Mouse (Mus musculus): ENCODE results near the gene Olfr111.
"Not testable (repeated sequence)": the region's sequence is repeated elsewhere in the genome, so short reads cannot be mapped to it uniquely, and the experiment has no call there.

Olfr111 gene

DNA sequence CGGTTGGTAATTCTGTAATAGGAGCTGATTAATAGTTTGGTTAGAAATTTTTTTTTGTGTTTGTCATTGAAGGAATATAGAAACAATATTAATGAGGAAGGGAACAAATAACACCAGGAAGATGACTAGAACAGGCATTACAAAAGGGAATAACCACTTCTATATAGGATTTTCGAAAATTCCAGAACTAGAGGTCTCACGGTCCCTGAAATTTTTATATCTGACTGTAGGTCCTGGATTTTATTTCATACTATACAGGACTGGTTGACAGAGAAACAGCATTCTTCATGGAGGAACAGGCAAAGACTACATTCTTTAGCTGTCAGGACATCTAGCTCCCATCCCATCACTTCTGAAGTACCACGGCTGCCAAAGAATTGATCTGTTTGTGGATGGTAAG is at the start of gene Olfr111:
TSS of gene Olfr111 (plus strand) at position 301 of the 400 bp plus-strand sequence.
- no peak for DNase-seq

DNA sequence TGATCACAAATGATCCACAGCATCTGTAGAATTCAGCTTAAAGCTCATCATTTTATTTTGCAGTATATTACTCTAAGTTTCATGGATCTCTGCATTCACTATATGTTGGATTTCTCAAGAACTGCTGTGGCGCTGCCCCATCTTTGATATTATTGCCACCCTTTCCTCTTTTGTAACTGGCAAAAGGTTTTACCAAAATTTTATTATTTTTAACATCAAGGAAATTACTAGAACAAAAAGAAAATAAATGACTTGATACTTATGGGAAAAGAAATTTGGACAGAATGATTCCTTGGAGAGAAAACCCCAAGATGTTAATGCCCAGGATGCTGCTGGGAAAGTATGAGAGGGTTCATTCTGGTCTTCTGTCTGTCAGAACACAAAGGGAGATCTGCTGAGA is 49.2 kb upstream of the Olfr111 start, which contains the start of gene Olfr109:
TSS of gene Olfr109 (plus strand) at position 301 of the 400 bp plus-strand sequence.
- no peak for DNase-seq

DNA sequence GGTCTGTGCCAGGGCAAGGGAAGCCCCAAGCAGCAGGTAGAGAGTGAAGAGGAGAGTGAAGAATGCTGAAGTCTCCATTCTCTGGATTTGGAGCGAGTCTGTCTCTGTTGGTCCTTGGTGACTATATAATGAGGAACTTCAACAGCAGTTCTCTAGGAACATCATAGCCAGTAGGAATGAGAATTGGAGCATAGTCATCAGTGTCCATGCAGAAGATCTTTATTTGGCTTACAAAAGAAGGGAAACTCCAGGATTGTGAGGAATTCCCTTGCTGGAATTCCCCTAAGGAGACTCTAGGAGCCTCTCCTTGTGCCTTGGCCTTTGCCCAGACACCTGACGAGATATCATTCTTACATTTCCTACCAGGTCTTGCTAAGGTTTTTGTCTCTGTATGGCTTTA is 24.4 kb upstream of the Olfr111 start, which contains the start of gene H2-M2:
TSS of gene H2-M2 (minus strand) at position 101 of the 400 bp plus-strand sequence.
- no peak for DNase-seq

DNA sequence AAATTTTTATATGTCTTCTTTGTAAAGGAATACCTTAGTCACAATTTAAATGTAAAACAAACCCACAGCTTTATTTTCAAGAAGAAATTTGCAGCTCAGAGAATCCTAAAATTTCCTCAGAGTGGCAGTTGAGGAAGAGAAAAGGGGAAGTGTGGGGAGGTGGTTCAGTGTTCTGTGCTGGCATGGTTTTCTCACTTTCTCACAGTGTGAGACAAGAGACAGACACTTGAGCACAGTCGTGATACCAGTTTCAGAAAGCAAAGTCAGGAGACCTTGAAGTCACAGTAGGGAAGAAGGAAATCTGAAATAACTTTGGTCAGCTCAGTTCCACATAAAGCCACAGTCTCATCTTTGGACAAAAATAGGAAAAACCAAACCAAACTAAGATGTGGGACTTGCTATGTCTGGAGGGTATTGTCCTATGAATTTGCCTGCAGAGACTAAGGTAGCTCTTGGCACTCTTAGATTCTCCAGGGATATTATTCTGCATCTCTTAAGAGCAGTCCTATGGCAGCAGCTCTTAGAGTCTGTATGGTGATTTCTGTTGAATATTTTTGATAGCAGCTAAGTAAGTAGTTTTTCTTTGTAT is 15.8 kb upstream of the Olfr111 start, which contains the start of gene Olfr110:
TSS of gene Olfr110 (plus strand) at position 539 of the 589 bp plus-strand sequence.
- no peak for DNase-seq

DNA sequence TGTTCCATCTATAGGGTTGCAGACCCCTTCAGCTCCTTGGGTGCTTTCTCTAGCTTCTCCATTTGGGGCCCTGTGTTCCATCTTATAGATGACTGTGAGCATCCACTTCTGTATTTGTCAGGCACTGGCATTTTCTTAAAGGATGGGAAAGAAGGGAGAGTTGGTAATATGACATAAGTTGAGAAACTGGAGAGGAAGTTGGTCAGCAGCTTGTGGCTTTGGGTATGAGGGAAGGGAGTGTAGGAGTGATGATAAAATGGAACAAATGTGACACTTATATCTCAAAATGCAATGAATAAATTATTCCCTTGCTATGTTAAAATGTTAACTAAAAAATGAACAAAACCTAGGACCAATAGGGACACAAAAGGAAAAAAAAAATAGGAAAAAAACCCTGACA is 16.8 kb downstream of the Olfr111 start:
- DNase-seq, result not testable (repeated sequence)

DNA sequence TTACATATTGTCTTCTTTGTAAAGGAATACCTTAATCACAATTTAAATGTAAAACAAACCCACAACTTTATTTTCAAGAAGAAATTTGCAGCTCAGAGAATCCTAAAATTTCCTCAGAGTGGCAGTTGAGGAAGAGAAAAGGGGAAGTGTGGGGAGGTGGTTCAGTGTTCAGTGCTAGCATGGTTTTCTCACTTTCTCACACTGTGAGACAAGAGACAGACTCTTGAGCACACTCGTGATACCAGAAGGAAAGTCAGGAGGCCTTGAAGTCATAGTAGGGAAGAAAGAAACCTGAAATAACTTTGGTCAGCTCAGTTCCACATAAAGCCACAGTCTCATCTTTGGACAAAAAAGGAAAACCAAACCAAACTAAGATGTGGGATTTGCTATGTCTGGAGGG is 17.6 kb downstream of the Olfr111 start:
- not testable (repeated sequence) for DNase-seq

DNA sequence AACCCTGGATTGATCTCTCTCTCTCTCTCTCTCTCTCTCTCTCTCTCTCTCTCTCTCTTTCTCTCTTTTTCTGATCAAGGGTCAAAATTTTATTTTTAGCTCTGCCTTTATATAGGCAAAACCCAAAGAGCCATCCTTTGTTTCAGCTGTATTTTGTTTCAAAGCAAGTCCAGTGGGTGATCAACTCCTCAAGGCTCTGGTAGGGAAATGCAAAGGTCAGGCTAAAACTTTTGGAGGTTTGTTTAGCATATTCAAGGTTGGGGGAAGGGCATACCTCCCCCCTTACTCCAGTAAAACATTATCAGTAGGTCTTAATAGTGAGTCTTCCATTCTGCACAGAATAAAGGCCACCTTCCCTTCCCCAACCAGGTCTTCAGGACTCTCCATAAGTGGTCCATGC is 27.3 kb downstream of the Olfr111 start:
- no peak for DNase-seq

DNA sequence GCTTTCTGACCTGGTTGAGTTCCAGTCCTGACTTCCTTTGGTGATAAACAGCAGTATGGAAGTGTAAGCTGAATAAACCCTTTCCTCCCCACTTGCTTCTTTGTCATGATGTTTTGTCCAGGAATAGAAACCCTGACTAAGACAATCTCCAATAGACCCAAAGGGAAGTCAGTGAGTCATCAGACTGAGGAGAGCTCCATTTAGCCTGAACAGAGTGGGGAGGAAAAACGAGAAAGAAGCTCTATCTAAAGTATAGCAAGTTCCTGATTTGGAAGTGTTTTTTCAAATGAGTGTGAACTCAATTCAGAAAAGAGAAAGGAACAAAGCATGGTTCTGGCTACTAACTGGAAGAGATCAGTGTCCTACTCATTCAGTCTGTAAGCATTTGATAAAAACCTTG is 30.6 kb downstream of the Olfr111 start:
- not testable (repeated sequence) for DNase-seq

DNA sequence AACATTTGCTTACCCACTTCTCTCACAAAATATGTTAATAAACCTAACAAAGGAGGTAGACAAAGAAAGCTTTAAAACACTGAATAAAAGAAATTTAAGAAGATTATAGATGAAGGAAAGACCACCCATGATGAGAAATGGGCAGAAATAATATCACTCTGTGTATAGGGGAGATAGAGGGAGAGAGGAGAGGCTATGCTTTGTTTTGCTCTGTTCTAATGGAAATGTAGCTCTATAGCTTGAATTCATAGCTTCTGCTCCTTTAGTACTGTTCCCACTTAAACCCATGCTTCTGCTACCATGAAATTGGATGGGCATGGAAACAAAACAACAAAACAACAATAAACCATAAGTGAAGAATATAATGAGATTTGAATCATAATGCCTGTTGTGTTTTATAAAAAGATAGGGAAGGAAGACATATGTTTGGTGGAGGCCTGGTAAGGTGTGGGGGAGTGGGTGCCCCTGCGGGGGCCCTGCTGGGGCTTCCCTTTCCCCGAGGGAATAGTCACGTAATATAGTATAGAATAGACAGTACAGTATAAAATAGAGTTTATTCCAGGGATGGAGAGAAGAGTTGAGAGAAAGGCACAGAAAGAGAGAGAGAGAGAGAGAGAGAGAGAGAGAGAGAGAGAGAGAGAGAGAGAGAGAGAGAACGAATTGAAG is 33.8 kb downstream of the Olfr111 start:
- no peak for DNase-seq

DNA sequence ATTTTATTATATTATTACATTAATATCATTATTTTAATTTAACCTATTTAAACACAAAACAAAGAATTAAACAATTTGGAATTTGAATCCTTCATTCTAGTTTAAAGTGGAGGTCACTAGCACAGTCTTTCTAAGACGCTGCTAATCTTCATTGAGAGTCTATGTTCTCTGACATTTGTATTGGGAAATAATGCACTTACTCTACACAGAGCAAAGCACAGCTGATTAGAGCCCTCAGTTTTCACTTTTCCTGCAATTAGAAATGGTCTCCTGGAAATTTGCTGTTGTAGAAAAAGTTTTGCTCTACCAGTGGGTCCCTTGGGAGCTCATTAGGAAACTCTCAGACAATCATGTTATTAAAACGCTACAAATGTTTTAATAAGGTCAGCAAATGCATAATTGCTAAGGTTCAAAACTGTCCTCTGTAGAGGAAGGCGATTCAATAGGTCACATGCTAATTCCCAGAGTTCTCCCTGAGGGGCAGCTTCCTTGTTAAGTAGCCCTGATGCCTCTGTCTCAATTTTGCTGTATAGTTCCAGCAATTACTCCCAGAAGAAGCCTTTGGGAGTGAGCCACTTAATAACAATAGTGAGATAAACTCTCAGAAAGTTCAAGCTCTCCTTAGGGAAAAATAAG is 36.1 kb downstream of the Olfr111 start:
- DNase-seq, result no peak

DNA sequence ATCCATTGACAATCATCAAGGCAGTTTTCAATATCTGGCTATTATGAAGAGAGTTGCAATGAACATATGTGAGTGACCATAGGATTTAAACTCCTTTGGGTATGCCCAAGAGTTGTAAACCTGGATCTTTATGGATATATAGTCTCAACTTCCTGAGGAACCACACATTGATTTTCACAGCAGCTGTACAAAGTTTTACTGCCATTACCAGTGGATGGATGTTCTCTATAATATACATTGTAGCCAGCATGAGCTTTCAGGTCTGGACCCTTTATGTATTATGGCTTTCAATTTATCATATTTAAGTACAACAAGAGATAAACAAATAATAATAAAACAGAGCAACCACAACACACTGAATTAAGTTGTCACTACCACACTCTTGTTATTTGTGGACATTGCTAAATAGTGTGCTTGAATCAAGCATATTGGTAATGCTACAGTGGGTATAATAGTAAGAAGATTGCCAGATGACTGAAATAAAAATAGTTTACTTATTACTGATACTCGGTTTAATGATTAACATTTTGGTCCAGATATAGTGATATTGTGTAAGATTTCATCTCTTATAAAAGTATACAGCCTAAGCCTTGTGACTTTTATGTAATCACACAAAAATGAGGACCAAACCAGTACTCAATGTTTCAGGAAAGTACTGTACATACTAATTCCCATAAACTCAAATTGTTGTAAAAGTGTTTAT is 51.2 kb downstream of the Olfr111 start:
- DNase-seq, result no peak

DNA sequence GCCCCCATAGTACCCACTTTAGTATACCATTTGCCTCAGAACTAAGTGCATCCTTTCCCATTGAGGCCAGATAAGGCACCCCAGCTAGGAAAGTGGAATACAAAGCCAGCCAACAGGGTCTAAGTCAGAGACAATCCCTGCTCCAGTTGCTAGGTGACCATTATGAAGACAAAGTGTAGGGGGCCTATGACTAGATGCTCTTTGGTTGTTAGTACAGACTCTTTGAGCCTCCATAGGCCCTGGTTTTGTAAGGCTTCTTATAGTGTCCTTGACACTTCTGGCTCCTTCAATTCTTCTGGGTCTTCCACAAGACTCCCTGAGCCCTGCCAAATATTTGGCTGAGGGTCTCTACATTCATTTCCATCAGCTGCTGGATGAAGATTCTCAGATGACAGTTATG is 61.5 kb downstream of the Olfr111 start, which contains the start of gene Olfr112:
TSS of gene Olfr112 (minus strand) at position 101 of the 400 bp plus-strand sequence.
- no peak for DNase-seq

DNA sequence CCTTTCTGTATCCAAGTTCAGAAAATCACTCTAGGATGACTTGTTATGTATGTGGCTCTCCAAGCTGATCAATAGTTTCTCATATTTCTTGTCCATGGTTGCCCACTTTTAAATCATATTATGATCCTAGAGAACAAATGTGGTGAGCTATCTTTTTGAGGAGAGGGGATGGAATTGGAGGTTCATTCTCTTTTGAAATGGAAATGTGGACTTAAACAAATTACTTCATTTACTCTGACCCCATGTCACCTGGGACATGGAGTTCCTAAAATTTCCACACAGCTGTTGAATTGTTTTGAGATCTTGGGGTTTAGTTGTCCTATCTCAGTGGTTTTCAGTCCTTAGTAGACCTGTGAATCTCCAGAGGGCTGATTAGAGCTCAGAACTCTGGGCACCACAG is 69.7 kb downstream of the Olfr111 start, which contains the start of gene Olfr113:
TSS of gene Olfr113 (minus strand) at position 101 of the 400 bp plus-strand sequence.
- no peak for DNase-seq
